Mouse (Mus musculus): ENCODE measurements around the gene Tmem115. TPM values are rescaled to one million over a fixed set of nuclear protein-coding genes. Genes with fewer than 3 reads are reported as not detected.

Gene Tmem115
- polyA plus RNA-seq, 1 experiment from 2014 or later: 41.9 TPM

DNA sequence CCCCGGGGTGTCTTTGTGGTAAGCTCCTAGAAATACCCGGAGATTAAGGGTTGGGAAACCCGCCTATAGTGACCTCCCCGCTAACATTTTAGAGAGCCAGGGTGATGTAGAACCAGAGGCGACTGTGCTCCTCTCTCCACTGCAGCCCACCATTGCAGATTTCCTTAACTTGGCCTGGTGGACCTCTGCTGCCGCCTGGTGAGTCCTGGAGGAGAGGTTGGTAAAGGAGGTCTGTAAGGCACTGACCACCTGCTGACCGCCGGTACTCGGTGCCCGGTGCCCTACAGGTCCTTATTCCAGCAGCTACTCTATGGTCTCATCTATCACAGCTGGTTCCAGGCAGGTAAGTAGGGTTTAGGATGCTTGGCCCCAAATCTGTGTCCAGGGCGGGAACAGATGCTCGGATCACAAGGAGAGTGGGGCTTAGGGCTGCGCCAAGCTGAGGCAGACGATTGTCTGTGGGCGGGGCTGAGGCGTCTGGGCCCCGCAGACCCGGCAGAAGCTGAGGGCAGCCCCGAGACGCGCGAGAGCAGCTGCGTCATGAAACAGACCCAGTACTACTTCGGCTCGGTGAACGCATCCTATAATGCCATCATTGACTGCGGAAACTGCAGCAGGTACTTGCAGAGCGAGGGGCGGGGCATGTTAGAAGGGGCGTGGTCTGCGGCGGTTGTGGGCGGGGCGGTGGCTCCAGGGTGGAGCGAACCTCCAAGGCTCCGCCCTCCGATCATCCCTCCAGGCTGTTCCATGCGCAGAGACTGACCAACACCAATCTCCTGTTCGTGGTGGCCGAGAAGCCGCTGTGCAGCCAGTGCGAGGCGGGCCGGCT, 7.3 kb upstream of the Tmem115 start:
- Histone ChIP-seq H3K9ac (ENCODE audit: low read length) (no peak overlapping the region), H3K4me3 (ENCODE audit: low read depth, low read length) (peak overlapping the region; percentile 32), H3K27ac (replicated peaks) (no peak overlapping the region), H3K4me2 (replicated peaks; ENCODE audit: low read depth) (peak overlapping the region; percentile 66), H3K4me1 (replicated peaks; ENCODE audit: control insufficient read depth, insufficient read depth) (peaks cover 4% of the 10 kb centered on the region; the same call in 1 of the 2 replicates), H3K9me3 (ENCODE audit: control insufficient read depth, low read length) (no peaks in the 10 kb centered on the region), H3K27me3 (ENCODE audit: control insufficient read depth, insufficient read depth, low read length) (peaks cover 2% of the 10 kb centered on the region; the same call in 1 of the 2 replicates), H3K36me3 (ENCODE audit: control insufficient read depth, insufficient read depth, low read length) (no peaks in the 10 kb centered on the region)
- ATAC-seq (ENCODE audit: low FRiP score, low TSS enrichment) (peak; percentile 73), DNase-seq (ENCODE audit: low spot score) (peak; percentile 92)
- 5% methylated on average over 40 of the region's 44 CpGs for WGBS
- no peak for TF ChIP-seq EP300 (optimal IDR thresholded peaks at IDR 0.05)
- TF ChIP-seq CTCF (IDR thresholded peaks at IDR 0.05; ENCODE audit: low read depth): peak; percentile 30

DNA sequence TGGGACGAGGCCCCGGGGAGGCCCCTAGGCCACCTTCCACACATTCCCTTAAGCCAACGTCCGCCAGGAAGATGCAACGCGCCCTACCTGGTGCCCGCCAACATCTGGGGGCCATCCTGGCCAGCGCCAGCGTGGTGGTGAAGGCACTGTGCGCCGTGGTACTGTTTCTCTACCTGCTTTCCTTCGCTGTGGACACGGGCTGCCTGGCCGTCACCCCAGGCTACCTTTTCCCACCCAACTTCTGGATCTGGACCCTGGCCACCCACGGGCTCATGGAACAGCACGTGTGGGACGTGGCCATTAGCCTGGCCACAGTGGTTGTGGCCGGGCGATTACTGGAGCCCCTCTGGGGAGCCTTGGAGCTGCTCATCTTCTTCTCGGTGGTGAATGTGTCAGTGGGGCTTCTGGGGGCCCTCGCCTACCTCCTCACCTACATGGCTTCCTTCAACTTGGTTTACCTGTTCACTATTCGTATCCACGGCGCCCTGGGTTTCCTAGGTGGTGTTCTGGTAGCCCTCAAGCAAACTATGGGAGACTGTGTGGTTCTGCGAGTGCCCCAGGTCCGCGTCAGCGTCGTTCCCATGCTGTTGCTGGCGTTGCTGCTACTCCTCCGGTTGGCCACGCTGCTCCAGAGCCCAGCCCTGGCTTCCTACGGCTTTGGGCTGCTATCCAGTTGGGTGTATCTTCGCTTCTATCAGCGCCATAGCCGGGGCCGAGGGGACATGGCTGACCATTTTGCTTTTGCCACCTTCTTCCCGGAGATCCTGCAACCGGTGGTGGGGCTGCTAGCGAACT, 860 bp downstream of the Tmem115 start:
- ATAC-seq (ENCODE audit: low FRiP score, low TSS enrichment): no peak
- peaks cover 8% of the 10 kb centered on the region; the same call in 1 of the 2 replicates for H3K4me1 ChIP-seq (replicated peaks; ENCODE audit: control insufficient read depth, insufficient read depth)
- peak overlapping the region; percentile 95 for H3K4me2 ChIP-seq (replicated peaks; ENCODE audit: low read depth)
- H3K4me3 ChIP-seq (ENCODE audit: low read depth, low read length): peak overlapping the region; percentile 84
- no peaks in the 10 kb centered on the region for H3K9me3 ChIP-seq (ENCODE audit: control insufficient read depth, low read length)
- DNase-seq (ENCODE audit: low spot score): peak; percentile 51
- peak overlapping the region; percentile 91 for H3K9ac ChIP-seq (ENCODE audit: low read length)
- under 1% methylated on average over 40 of the region's 40 CpGs for WGBS
- TF ChIP-seq CTCF (IDR thresholded peaks at IDR 0.05; ENCODE audit: low read depth): no peak
- no peak for TF ChIP-seq EP300 (optimal IDR thresholded peaks at IDR 0.05)
- peak overlapping the region; percentile 94 for H3K27ac ChIP-seq (replicated peaks)
- H3K27me3 ChIP-seq (ENCODE audit: control insufficient read depth, insufficient read depth, low read length): no peaks in the 10 kb centered on the region
- H3K36me3 ChIP-seq (ENCODE audit: control insufficient read depth, insufficient read depth, low read length): peaks cover 5% of the 10 kb centered on the region; the same call in 1 of the 2 replicates

DNA sequence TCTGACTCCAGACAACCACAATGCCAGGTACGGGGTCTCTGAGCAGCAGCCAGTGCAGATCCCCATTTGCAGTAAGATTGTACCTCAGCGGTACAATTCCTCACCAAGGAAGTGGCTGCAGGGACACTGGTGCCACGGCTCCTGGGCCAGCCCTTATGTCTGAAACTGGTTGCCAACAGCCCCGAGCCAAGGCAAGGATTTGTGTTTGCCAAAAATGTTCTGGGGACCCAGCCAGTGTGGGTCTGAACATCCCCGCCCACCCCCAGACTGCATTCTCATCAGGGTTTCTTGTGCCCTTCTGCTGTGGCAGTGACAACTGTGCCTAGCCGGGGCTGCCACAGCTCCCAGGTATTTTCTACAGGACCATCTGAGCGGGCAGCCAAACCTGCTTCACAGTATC, 4.5 kb downstream of the Tmem115 start:
- no peak overlapping the region for H3K4me2 ChIP-seq (replicated peaks; ENCODE audit: low read depth)
- H3K27me3 ChIP-seq (ENCODE audit: control insufficient read depth, insufficient read depth, low read length): no peaks in the 10 kb centered on the region
- H3K9ac ChIP-seq (ENCODE audit: low read length): no peak overlapping the region
- peaks cover 8% of the 10 kb centered on the region; the same call in 1 of the 2 replicates for H3K4me1 ChIP-seq (replicated peaks; ENCODE audit: control insufficient read depth, insufficient read depth)
- TF ChIP-seq CTCF (IDR thresholded peaks at IDR 0.05; ENCODE audit: low read depth) (no peak), EP300 (optimal IDR thresholded peaks at IDR 0.05) (no peak)
- no peaks in the 10 kb centered on the region for H3K9me3 ChIP-seq (ENCODE audit: control insufficient read depth, low read length)
- no peak for ATAC-seq (ENCODE audit: low FRiP score, low TSS enrichment)
- no peak overlapping the region for H3K27ac ChIP-seq (replicated peaks)
- WGBS: 92% methylated on average over 7 of the region's 7 CpGs
- H3K36me3 ChIP-seq (ENCODE audit: control insufficient read depth, insufficient read depth, low read length): peaks cover 9% of the 10 kb centered on the region
- DNase-seq (ENCODE audit: low spot score): no peak
- H3K4me3 ChIP-seq (ENCODE audit: low read depth, low read length): no peak overlapping the region

GRCm38 (mm10) chr9:107538711-107539110, 5.0 kb downstream of the Tmem115 start:
- TF ChIP-seq EP300 (optimal IDR thresholded peaks at IDR 0.05) (no peak), CTCF (IDR thresholded peaks at IDR 0.05; ENCODE audit: low read depth) (no peak)
- H3K4me3 ChIP-seq (ENCODE audit: low read depth, low read length): no peak overlapping the region
- 91% methylated on average over 3 of the region's 3 CpGs for WGBS
- H3K4me2 ChIP-seq (replicated peaks; ENCODE audit: low read depth): no peak overlapping the region
- no peaks in the 10 kb centered on the region for H3K27me3 ChIP-seq (ENCODE audit: control insufficient read depth, insufficient read depth, low read length)
- DNase-seq (ENCODE audit: low spot score) (no peak), ATAC-seq (ENCODE audit: low FRiP score, low TSS enrichment) (no peak)
- H3K4me1 ChIP-seq (replicated peaks; ENCODE audit: control insufficient read depth, insufficient read depth): peaks cover 8% of the 10 kb centered on the region; the same call in 1 of the 2 replicates
- H3K9ac ChIP-seq (ENCODE audit: low read length): no peak overlapping the region
- H3K9me3 ChIP-seq (ENCODE audit: control insufficient read depth, low read length): no peaks in the 10 kb centered on the region
- no peak overlapping the region for H3K27ac ChIP-seq (replicated peaks)
- H3K36me3 ChIP-seq (ENCODE audit: control insufficient read depth, insufficient read depth, low read length): peaks cover 9% of the 10 kb centered on the region

- DNase-seq (ENCODE audit: low spot score) (no peak), ATAC-seq (ENCODE audit: low FRiP score, low TSS enrichment) (no peak)
- Histone ChIP-seq H3K27me3 (ENCODE audit: control insufficient read depth, insufficient read depth, low read length) (no peaks in the 10 kb centered on the region), H3K36me3 (ENCODE audit: control insufficient read depth, insufficient read depth, low read length) (peaks cover 13% of the 10 kb centered on the region), H3K4me3 (ENCODE audit: low read depth, low read length) (no peak overlapping the region), H3K27ac (replicated peaks) (no peak overlapping the region), H3K9ac (ENCODE audit: low read length) (no peak overlapping the region), H3K4me2 (replicated peaks; ENCODE audit: low read depth) (no peak overlapping the region), H3K4me1 (replicated peaks; ENCODE audit: control insufficient read depth, insufficient read depth) (peaks cover 8% of the 10 kb centered on the region; the same call in 1 of the 2 replicates), H3K9me3 (ENCODE audit: control insufficient read depth, low read length) (no peaks in the 10 kb centered on the region)
- no peak for TF ChIP-seq EP300 (optimal IDR thresholded peaks at IDR 0.05)
- TF ChIP-seq CTCF (IDR thresholded peaks at IDR 0.05; ENCODE audit: low read depth): no peak
- 92% methylated on average over 8 of the region's 8 CpGs for WGBS
Measured at GRCm38 (mm10) chr9:107539940-107540339, 6.2 kb downstream of the Tmem115 start.
